Mouse (Mus musculus): ENCODE results near the gene Nol12. TPM values are rescaled to one million over a fixed set of nuclear protein-coding genes. Genes with fewer than 3 reads are reported as not detected.

Gene Nol12
- polyA plus RNA-seq, 1 experiment from 2014 or later, result 20.3 TPM

DNA sequence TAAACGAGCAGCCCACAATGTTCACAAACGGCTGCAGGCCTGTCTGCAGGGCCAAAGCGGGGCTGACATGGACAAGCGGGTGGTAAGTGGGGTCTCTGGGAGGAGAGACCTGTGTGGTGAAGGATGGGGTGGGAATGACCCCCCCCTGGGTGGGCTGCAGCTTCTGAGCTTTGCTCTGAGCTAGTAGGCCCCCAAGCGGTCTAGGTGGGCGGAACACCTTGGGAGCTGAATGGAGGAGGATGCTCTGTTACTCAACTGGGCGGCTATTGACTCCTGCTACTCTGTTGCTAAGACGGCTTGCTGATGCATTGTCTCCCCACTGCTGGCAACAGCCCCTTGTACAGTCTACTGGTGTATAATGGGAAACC, 33.3 kb upstream of the Nol12 start:
- 65% methylated on average over 8 of the region's 8 CpGs for WGBS (ENCODE audit: insufficient replicate concordance)
- peak overlapping the region; percentile 84; the same call in 1 of the 2 replicates for H3K27ac ChIP-seq (ENCODE audit: low read depth)
- DNase-seq, result no peak
- H3K27me3 ChIP-seq (ENCODE audit: insufficient read depth, low read length), result no peaks in the 10 kb centered on the region
- no peaks in the 10 kb centered on the region for H3K9me3 ChIP-seq (ENCODE audit: low read length)
- no peak overlapping the region; the same call in 1 of the 2 replicates for H3K9ac ChIP-seq (replicated peaks)
- H3K36me3 ChIP-seq (replicated peaks; ENCODE audit: insufficient read depth, low read length), result peaks cover 22% of the 10 kb centered on the region
- peaks cover 44% of the 10 kb centered on the region for H3K4me1 ChIP-seq (ENCODE audit: insufficient read depth)
- ATAC-seq, result no peak
- H3K4me2 ChIP-seq (ENCODE audit: low read depth, low read length), result peak overlapping the region; percentile 99
- H3K4me3 ChIP-seq (ENCODE audit: low read depth, low read length), result peak overlapping the region; percentile 83; the same call in 1 of the 2 replicates
- TF ChIP-seq CTCF (IDR thresholded peaks at IDR 0.05; ENCODE audit: low read depth) (no peak), EP300 (IDR thresholded peaks at IDR 0.05; ENCODE audit: low read depth) (no peak)

DNA sequence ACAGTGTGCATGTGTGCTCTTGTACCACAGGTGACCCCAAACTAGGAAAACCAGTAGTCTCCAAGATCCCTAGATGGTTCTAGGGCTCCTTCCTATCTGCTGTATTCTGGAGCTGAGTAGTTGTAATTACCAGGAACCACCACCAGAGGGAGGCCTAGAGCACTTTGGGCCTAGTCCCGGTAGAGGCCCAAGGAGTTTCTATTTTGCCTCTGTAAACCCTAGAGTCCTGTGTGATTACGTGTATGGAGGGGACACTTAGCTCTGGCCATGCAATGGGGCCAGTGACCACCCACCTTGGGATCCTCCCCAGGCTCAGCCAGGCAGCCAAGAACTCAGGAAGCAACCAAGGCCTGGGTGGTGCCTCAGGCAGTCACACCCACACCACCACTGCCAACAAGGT, 31.5 kb upstream of the Nol12 start:
- Histone ChIP-seq H3K4me3 (ENCODE audit: low read depth, low read length) (no peak overlapping the region), H3K4me2 (ENCODE audit: low read depth, low read length) (peak overlapping the region; percentile 15; the same call in 1 of the 2 replicates), H3K36me3 (replicated peaks; ENCODE audit: insufficient read depth, low read length) (peaks cover 40% of the 10 kb centered on the region), H3K4me1 (ENCODE audit: insufficient read depth) (peaks cover 26% of the 10 kb centered on the region), H3K27ac (ENCODE audit: low read depth) (no peak overlapping the region), H3K27me3 (ENCODE audit: insufficient read depth, low read length) (no peaks in the 10 kb centered on the region), H3K9me3 (ENCODE audit: low read length) (no peaks in the 10 kb centered on the region), H3K9ac (replicated peaks) (peak overlapping the region; percentile 53; the same call in 1 of the 2 replicates)
- WGBS (ENCODE audit: insufficient replicate concordance), result 6% methylated on average over 2 of the region's 2 CpGs
- DNase-seq, result peak; percentile 87
- peak; percentile 52 for ATAC-seq
- TF ChIP-seq CTCF (IDR thresholded peaks at IDR 0.05; ENCODE audit: low read depth) (peak; percentile 97), EP300 (IDR thresholded peaks at IDR 0.05; ENCODE audit: low read depth) (no peak)

DNA sequence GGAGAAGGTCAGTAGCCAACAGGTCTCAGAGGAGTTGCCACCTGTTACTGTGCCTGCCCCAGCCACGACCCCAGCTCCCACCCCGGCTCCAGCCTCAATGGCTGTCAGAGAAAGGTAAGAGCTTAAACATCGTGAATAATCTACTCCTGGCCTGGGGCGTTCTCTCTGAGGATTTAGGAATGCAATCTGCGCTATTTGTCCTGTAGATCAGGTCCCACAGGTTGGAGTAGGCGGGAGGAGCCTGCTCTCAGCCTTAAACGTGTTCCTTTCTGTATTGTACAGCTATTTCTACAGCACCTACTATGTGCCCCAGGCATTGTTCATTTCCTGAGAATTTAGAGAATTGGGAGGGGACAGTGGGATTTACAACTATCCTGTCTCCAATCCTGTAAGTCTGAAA, 26.3 kb upstream of the Nol12 start:
- no peaks in the 10 kb centered on the region for H3K4me1 ChIP-seq (ENCODE audit: insufficient read depth)
- DNase-seq (no peak), ATAC-seq (no peak)
- no peak overlapping the region for H3K4me2 ChIP-seq (ENCODE audit: low read depth, low read length)
- WGBS (ENCODE audit: insufficient replicate concordance), result 80% methylated on average over 7 of the region's 7 CpGs
- H3K27ac ChIP-seq (ENCODE audit: low read depth), result no peak overlapping the region
- TF ChIP-seq CTCF (IDR thresholded peaks at IDR 0.05; ENCODE audit: low read depth) (no peak), EP300 (IDR thresholded peaks at IDR 0.05; ENCODE audit: low read depth) (no peak)
- no peaks in the 10 kb centered on the region for H3K27me3 ChIP-seq (ENCODE audit: insufficient read depth, low read length)
- H3K9ac ChIP-seq (replicated peaks), result no peak overlapping the region
- no peak overlapping the region for H3K4me3 ChIP-seq (ENCODE audit: low read depth, low read length)
- H3K9me3 ChIP-seq (ENCODE audit: low read length), result no peaks in the 10 kb centered on the region
- H3K36me3 ChIP-seq (replicated peaks; ENCODE audit: insufficient read depth, low read length), result peaks cover 53% of the 10 kb centered on the region

DNA sequence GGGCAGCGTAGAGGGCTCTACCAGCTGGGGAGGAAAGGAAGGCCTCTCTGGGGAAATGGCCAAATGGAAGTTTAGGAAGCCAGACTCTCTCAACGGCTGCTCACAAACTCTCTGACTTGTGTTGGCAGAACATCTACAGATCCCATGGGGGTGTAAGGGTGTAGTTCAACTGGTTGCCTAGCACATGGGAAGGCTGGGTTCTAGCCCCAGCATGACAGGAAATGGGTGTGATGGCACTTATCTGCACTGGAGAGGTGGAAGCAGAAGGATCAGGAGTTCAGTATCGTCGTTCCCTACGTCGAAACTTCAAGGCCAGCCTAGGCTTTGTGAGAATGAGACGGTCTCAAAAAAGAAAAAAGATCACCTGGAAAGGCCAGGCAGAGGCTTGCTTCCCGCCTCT, 25.8 kb upstream of the Nol12 start:
- Histone ChIP-seq H3K4me2 (ENCODE audit: low read depth, low read length) (no peak overlapping the region), H3K36me3 (replicated peaks; ENCODE audit: insufficient read depth, low read length) (peaks cover 53% of the 10 kb centered on the region), H3K4me1 (ENCODE audit: insufficient read depth) (peaks cover 4% of the 10 kb centered on the region), H3K9ac (replicated peaks) (no peak overlapping the region), H3K27me3 (ENCODE audit: insufficient read depth, low read length) (no peaks in the 10 kb centered on the region), H3K4me3 (ENCODE audit: low read depth, low read length) (no peak overlapping the region), H3K27ac (ENCODE audit: low read depth) (no peak overlapping the region), H3K9me3 (ENCODE audit: low read length) (no peaks in the 10 kb centered on the region)
- ATAC-seq (no peak), DNase-seq (no peak)
- TF ChIP-seq EP300 (IDR thresholded peaks at IDR 0.05; ENCODE audit: low read depth), result no peak
- TF ChIP-seq CTCF (IDR thresholded peaks at IDR 0.05; ENCODE audit: low read depth), result no peak
- 67% methylated on average over 8 of the region's 8 CpGs for WGBS (ENCODE audit: insufficient replicate concordance)

DNA sequence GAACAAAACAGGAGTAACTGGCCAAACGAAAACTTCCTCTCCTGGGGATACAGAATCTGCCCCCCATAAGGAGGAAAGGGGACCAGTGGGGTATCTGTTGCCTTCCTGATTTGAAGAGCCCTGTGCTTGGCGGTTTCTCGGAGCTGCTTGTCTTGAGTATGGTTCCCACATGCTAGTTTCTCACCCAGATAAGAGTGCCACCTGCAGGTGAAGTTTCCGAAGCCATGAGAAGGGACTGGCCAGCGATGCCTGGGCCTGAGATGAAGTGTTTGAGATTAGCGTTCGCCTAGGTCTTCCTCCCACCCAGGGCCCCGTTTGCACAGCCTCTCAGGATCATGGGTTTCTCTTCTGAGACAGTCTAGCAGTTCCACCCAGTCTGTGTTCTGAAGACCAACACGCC, 22.7 kb upstream of the Nol12 start:
- peak; percentile 69 for TF ChIP-seq CTCF (IDR thresholded peaks at IDR 0.05; ENCODE audit: low read depth)
- TF ChIP-seq EP300 (IDR thresholded peaks at IDR 0.05; ENCODE audit: low read depth), result no peak
- Histone ChIP-seq H3K36me3 (replicated peaks; ENCODE audit: insufficient read depth, low read length) (peaks cover 33% of the 10 kb centered on the region), H3K4me1 (ENCODE audit: insufficient read depth) (peaks cover 23% of the 10 kb centered on the region), H3K4me2 (ENCODE audit: low read depth, low read length) (no peak overlapping the region), H3K9me3 (ENCODE audit: low read length) (no peaks in the 10 kb centered on the region), H3K9ac (replicated peaks) (no peak overlapping the region), H3K27me3 (ENCODE audit: insufficient read depth, low read length) (peaks cover 2% of the 10 kb centered on the region; the same call in 1 of the 2 replicates), H3K27ac (ENCODE audit: low read depth) (no peak overlapping the region), H3K4me3 (ENCODE audit: low read depth, low read length) (no peak overlapping the region)
- no peak for ATAC-seq
- no peak for DNase-seq
- 39% methylated on average over 9 of the region's 9 CpGs for WGBS (ENCODE audit: insufficient replicate concordance)

DNA sequence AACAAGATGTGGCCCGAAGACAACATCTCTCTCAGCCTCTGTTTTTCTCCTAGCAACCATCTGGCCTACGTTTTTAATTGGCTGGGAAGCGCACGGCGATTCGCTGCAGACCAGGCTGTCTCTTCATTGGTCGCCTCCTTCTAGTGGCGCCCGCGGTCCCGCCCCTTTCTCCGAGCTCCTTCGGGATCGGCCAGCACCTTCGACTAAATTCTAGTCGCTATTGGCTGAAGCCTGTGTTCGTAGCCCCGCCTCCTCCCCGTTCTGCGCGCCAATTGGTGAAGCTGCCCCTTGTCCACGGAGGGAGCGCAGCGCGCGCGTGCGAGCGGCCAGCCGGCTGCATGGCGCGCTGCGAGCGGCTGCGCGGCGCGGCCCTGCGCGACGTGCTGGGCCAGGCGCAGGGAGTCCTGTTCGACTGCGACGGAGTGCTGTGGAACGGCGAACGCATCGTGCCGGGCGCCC, 21.1 kb upstream of the Nol12 start, which contains the start of gene Pdxp:
Gene Pdxp, plus strand, starts transcription at position 288 of the 459 bp plus-strand sequence.
- H3K27ac ChIP-seq (ENCODE audit: low read depth), result peak within 1 kb of the TSS; percentile 34; the same call in 1 of the 2 replicates
- H3K4me3 ChIP-seq (ENCODE audit: low read depth, low read length), result peak within 1 kb of the TSS; percentile 54
- no peak for TF ChIP-seq CTCF (IDR thresholded peaks at IDR 0.05; ENCODE audit: low read depth)
- peaks cover 23% of the 10 kb centered on the region for H3K4me1 ChIP-seq (ENCODE audit: insufficient read depth)
- DNase-seq, result peak; percentile 93
- H3K9ac ChIP-seq (replicated peaks), result peak within 1 kb of the TSS; percentile 63
- peak; percentile 90 for ATAC-seq
- no peaks in the 10 kb centered on the region for H3K9me3 ChIP-seq (ENCODE audit: low read length)
- H3K4me2 ChIP-seq (ENCODE audit: low read depth, low read length), result peak within 1 kb of the TSS; percentile 96
- peaks cover 18% of the 10 kb centered on the region for H3K36me3 ChIP-seq (replicated peaks; ENCODE audit: insufficient read depth, low read length)
- H3K27me3 ChIP-seq (ENCODE audit: insufficient read depth, low read length), result peaks cover 2% of the 10 kb centered on the region; the same call in 1 of the 2 replicates
- WGBS (ENCODE audit: insufficient replicate concordance), result 1% methylated on average over 49 of the region's 51 CpGs

All from liver, postnatal 0 days (tissue).